Mouse (Mus musculus) B cell, adult 67 days (primary cell): ENCODE results near the gene Gm7534. TPM values are rescaled to one million over a fixed set of nuclear protein-coding genes. Genes with fewer than 3 reads are reported as not detected.

Experiments
- total RNA-seq, 2 experiments: library from RNA; stranded (reverse); gene quantifications; 4 replicates each; pipeline ENCODE4 v1.2.4; 2023

Gene Gm7534
- not detected for total RNA-seq

DNA sequence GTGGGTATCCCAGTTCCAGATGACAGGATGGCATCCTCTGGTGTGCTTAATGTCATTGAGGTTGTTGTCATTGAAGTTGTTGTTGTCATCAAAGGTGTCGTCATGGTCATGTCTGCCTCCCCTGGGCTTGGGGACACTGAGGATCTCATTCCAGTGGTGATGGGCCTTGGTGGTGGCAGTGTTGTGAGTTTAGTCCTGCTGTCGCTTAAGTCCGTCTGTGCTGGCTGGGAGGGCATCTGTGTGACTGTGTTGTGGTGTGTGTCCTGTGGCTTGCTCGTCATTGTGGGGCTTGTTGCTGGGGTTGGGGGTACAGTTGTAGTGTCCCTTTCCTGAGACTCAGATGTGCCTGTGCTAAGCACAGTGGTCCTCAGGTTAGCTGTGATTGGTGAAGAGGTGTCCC lies at the start of gene Gm7534:
TSS of gene Gm7534 (minus strand) at position 101 of the 400 bp plus-strand sequence.

GRCm38 (mm10) chr4:134246719-134247258 lies 44.0 kb upstream of the Gm7534 start, which contains the start of gene Gm30191:
Gene Gm30191, plus strand, starts transcription at chr4:134246935.

GRCm38 (mm10) chr4:134245148-134245843 lies 42.5 kb upstream of the Gm7534 start, which contains the start of gene Zfp593:
Gene Zfp593, minus strand, starts transcription at chr4:134245592.

DNA sequence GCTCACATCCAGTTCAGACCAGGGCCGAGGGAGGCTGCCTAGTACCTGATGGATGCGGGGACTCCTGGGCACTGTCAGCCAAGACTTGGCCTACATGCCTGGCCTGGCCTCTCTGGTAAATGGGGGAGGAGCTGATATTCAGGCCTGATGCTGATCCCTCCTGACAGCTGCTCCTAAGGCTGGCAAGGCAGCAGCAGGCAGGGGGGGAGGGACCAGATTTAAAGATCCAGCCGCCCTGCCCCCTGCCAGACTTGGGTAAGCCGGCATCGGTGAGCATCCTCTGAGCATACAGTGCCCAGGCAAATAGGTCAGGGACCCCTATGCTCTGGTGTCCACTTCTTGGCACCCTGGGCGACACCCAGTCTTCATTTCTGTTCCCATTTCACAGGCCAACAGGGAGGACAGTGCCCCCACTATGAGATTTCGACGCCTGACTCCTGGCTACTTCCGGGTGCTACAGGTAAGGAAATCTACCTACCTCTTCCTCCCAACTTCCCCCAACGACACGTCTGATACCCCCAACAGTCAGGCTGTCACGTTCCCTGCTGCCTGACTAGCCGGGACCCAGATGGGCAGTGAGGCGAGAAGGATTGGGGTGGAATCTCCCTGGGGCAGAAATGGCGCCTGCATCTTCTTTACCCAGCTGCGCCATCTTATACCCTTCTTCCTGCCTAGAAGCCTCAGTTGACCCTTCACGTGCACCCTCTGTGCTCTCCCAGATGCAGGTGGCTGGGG lies 40.9 kb upstream of the Gm7534 start, which contains the start of gene E130218I03Rik:
TSS of gene E130218I03Rik (plus strand) at position 147 of the 735 bp plus-strand sequence.

DNA sequence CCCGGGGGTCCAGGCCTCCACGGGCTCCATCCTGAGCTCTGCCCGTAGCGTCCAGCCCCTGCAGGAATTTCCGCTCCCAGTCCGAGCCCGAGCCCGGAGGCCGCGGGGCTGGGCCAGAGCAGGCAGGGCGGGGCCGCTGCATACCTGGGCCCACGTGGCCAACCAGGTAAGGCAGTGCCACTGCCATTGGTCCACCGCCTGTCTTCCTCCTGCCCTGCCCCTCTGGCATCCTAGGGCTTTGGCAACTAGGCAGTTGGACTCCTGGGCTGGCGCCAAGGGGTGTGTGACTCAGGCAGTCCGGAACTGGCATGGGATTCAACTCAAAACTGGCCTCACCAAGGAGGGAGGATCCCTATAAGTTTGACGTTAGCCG lies 35.5 kb upstream of the Gm7534 start, which contains the start of gene Cnksr1:
TSS of gene Cnksr1 (minus strand) at position 121 of the 373 bp plus-strand sequence.

GRCm38 (mm10) chr4:134227194-134227593 lies 24.4 kb upstream of the Gm7534 start, which contains the start of gene Catsper4:
Gene Catsper4, minus strand, starts transcription at chr4:134227383.

Other genes with a start within 250 kb of the Gm7534 start
- gene Hmgn2, start 234.4 kb downstream of the Gm7534 start, total RNA-seq, result 100 to 1,000 TPM; 263 to 276 TPM
- gene Dhdds, start 202.1 kb downstream of the Gm7534 start, total RNA-seq, result 10 to 100 TPM; 32.5 to 34.5 TPM
- not detected for gene Lin28a, start 184.2 kb downstream of the Gm7534 start, total RNA-seq
- not detected for gene Zfp683, start 149.2 kb downstream of the Gm7534 start, total RNA-seq
- 10 to 100 TPM in 1 of 2 experiments, 1 to 10 TPM in 1; 8.5 to 18.7 TPM for gene Crybg2, start 142.2 kb downstream of the Gm7534 start, total RNA-seq
- 1,000 to 10,000 TPM; 1,727 to 1,891 TPM for gene Cd52, start 107.9 kb downstream of the Gm7534 start, total RNA-seq
- gene Ubxn11, start 100.4 kb downstream of the Gm7534 start, total RNA-seq, result 10 to 100 TPM; 35.7 to 54.9 TPM
- 100 to 1,000 TPM; 629 to 698 TPM for gene Sh3bgrl3, start 74.2 kb downstream of the Gm7534 start, total RNA-seq
- gene Cep85, start 15.9 kb downstream of the Gm7534 start, total RNA-seq, result 10 to 100 TPM; 14.3 to 25.1 TPM
- not detected for gene Catsper4, start 24.4 kb upstream of the Gm7534 start, total RNA-seq
- not detected for gene Cnksr1, start 35.4 kb upstream of the Gm7534 start, total RNA-seq
- gene E130218I03Rik, start 40.7 kb upstream of the Gm7534 start, total RNA-seq, result not detected
- 10 to 100 TPM; 22.9 to 25.0 TPM for gene Zfp593, start 42.6 kb upstream of the Gm7534 start, total RNA-seq
- gene Gm30191, start 43.9 kb upstream of the Gm7534 start, total RNA-seq, result not detected
- gene Grrp1, start 51.1 kb upstream of the Gm7534 start, total RNA-seq, result not detected
- 10 to 100 TPM; 16.2 to 17.3 TPM for gene Pdik1l, start 84.9 kb upstream of the Gm7534 start, total RNA-seq
- not detected for gene Trim63, start 112.1 kb upstream of the Gm7534 start, total RNA-seq
- gene Slc30a2, start 140.2 kb upstream of the Gm7534 start, total RNA-seq, result not detected
- gene Extl1, start 180.8 kb upstream of the Gm7534 start, total RNA-seq, result 1 to 10 TPM; 1.0 to 2.5 TPM
- 1 to 10 TPM; 1.8 to 2.6 TPM for gene Pafah2, start 193.3 kb upstream of the Gm7534 start, total RNA-seq